Mouse (Mus musculus): ENCODE measurements around the gene Oprd1. TPM values are rescaled to one million over a fixed set of nuclear protein-coding genes. Genes with fewer than 3 reads are reported as not detected.

Gene Oprd1
- polyA plus RNA-seq, 1 experiment, result 0.61 TPM

DNA sequence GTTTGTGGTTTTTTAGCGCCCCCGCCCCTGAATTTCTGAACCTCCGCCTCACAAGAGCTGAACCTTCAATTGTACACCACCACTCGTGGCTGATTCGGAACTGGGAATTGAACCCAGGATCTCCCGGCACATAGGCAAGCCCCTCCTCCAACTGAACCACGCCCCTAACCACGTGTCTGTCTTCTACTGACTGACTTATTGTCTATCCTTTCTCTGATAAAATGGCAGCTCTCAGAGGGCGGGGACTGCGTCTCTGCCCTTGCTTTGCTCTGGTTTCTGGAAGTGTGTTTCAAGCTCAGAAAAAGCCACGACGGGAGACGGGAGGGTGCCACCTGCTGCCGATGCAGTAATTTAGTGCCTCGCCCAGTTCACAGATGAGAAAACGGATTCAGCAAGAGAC lies 10.4 kb downstream of the Oprd1 start:
- Histone ChIP-seq H3K4me3 (ENCODE audit: control insufficient read depth, low read depth, low read length) (peak overlapping the region; percentile 10; the same call in 1 of the 2 replicates), H3K4me1 (ENCODE audit: control insufficient read depth, insufficient read depth, low read length) (peaks cover 5% of the 10 kb centered on the region), H3K27me3 (ENCODE audit: control insufficient read depth, insufficient read depth, low read length) (no peaks in the 10 kb centered on the region), H3K27ac (ENCODE audit: control insufficient read depth, insufficient read depth, low read depth, low read length) (no peak overlapping the region), H3K36me3 (ENCODE audit: control insufficient read depth, insufficient read depth, low read length) (no peaks in the 10 kb centered on the region)
- TF ChIP-seq POLR2A (IDR thresholded peaks at IDR 0.05; ENCODE audit: control insufficient read depth, low read depth, low read length), result no peak
- TF ChIP-seq CTCF (IDR thresholded peaks at IDR 0.05; ENCODE audit: control insufficient read depth, insufficient read depth, insufficient replicate concordance, low read depth, low read length), result no peak

DNA sequence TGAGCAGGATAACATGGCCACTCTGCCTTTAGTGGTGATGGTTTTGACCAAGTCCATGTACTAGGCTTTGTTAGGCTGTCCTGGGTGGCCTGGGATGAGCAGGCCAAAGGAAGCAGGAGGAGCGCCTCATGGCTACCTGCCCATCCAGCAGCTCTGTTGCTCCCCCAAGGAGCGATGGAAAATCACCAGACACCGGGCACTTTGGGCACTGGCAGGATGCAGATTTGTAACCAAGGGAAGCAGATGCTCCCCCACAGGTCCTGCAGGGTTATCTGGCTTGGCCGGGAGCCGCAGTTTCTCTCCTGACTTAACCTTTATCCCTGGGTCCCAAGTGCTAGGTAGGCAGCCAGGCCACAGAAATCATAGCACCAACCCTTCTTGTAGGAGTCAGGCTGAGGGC lies 10.9 kb downstream of the Oprd1 start:
- Histone ChIP-seq H3K4me3 (ENCODE audit: control insufficient read depth, low read depth, low read length) (no peak overlapping the region), H3K36me3 (ENCODE audit: control insufficient read depth, insufficient read depth, low read length) (no peaks in the 10 kb centered on the region), H3K27ac (ENCODE audit: control insufficient read depth, insufficient read depth, low read depth, low read length) (no peak overlapping the region), H3K27me3 (ENCODE audit: control insufficient read depth, insufficient read depth, low read length) (no peaks in the 10 kb centered on the region), H3K4me1 (ENCODE audit: control insufficient read depth, insufficient read depth, low read length) (peaks cover 5% of the 10 kb centered on the region)
- no peak for TF ChIP-seq POLR2A (IDR thresholded peaks at IDR 0.05; ENCODE audit: control insufficient read depth, low read depth, low read length)
- TF ChIP-seq CTCF (IDR thresholded peaks at IDR 0.05; ENCODE audit: control insufficient read depth, insufficient read depth, insufficient replicate concordance, low read depth, low read length), result no peak

DNA sequence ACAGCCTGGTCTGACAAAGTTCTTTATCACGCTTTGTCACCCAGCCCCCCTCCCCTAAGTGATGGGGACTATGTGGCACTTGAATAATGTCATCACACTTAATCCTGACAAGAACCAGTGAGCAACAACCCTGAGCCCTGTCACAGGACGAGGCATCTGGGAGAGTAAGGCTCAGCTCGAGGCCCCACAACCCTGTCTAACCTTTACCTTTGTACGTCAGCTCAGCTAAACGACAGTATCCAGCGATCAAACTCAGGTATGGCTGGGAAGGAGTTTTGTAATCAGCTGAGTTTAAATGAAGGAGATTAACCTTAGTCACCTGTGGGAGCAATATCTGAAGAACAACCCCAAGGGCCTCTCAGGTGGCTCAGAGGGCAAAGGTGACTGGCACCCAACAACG lies 12.0 kb downstream of the Oprd1 start:
- Histone ChIP-seq H3K4me3 (ENCODE audit: control insufficient read depth, low read depth, low read length) (no peak overlapping the region), H3K27ac (ENCODE audit: control insufficient read depth, insufficient read depth, low read depth, low read length) (no peak overlapping the region), H3K36me3 (ENCODE audit: control insufficient read depth, insufficient read depth, low read length) (no peaks in the 10 kb centered on the region), H3K4me1 (ENCODE audit: control insufficient read depth, insufficient read depth, low read length) (peaks cover 5% of the 10 kb centered on the region), H3K27me3 (ENCODE audit: control insufficient read depth, insufficient read depth, low read length) (no peaks in the 10 kb centered on the region)
- TF ChIP-seq CTCF (IDR thresholded peaks at IDR 0.05; ENCODE audit: control insufficient read depth, insufficient read depth, insufficient replicate concordance, low read depth, low read length) (no peak), POLR2A (IDR thresholded peaks at IDR 0.05; ENCODE audit: control insufficient read depth, low read depth, low read length) (no peak)

- Histone ChIP-seq H3K27ac (ENCODE audit: control insufficient read depth, insufficient read depth, low read depth, low read length) (no peak overlapping the region), H3K4me3 (ENCODE audit: control insufficient read depth, low read depth, low read length) (no peak overlapping the region), H3K4me1 (ENCODE audit: control insufficient read depth, insufficient read depth, low read length) (peaks cover 5% of the 10 kb centered on the region), H3K27me3 (ENCODE audit: control insufficient read depth, insufficient read depth, low read length) (no peaks in the 10 kb centered on the region), H3K36me3 (ENCODE audit: control insufficient read depth, insufficient read depth, low read length) (no peaks in the 10 kb centered on the region)
- TF ChIP-seq POLR2A (IDR thresholded peaks at IDR 0.05; ENCODE audit: control insufficient read depth, low read depth, low read length), result no peak
- TF ChIP-seq CTCF (IDR thresholded peaks at IDR 0.05; ENCODE audit: control insufficient read depth, insufficient read depth, insufficient replicate concordance, low read depth, low read length), result no peak
These were observed 12.5 kb downstream of the Oprd1 start for GRCm38 (mm10) chr4:132131790-132132189.

DNA sequence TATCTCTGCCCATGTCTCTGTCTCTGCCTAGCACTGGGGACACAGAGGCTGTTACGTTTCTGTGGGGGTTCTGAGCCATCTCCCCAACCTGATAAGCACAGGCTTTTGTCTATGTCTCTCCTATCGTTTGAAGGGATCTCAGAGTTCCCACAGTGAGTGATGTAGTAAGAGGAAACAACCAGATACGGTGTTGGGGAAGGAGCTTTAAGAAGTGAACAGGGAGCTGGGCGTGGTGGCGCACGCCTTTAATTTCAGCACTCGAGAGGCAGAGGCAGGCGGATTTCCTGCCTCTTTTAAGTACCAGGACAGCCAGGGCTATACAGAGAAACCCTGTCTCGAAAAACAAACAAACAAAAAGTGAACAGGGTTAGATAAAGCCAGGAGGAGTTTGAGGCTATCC lies 13.2 kb downstream of the Oprd1 start:
- Histone ChIP-seq H3K27ac (ENCODE audit: control insufficient read depth, insufficient read depth, low read depth, low read length) (no peak overlapping the region), H3K4me1 (ENCODE audit: control insufficient read depth, insufficient read depth, low read length) (peaks cover 5% of the 10 kb centered on the region), H3K4me3 (ENCODE audit: control insufficient read depth, low read depth, low read length) (no peak overlapping the region), H3K36me3 (ENCODE audit: control insufficient read depth, insufficient read depth, low read length) (no peaks in the 10 kb centered on the region), H3K27me3 (ENCODE audit: control insufficient read depth, insufficient read depth, low read length) (no peaks in the 10 kb centered on the region)
- TF ChIP-seq CTCF (IDR thresholded peaks at IDR 0.05; ENCODE audit: control insufficient read depth, insufficient read depth, insufficient replicate concordance, low read depth, low read length), result no peak

GRCm38 (mm10) chr4:132130645-132131044 lies 13.6 kb downstream of the Oprd1 start:
- peaks cover 5% of the 10 kb centered on the region for H3K4me1 ChIP-seq (ENCODE audit: control insufficient read depth, insufficient read depth, low read length)
- no peaks in the 10 kb centered on the region for H3K27me3 ChIP-seq (ENCODE audit: control insufficient read depth, insufficient read depth, low read length)
- TF ChIP-seq POLR2A (IDR thresholded peaks at IDR 0.05; ENCODE audit: control insufficient read depth, low read depth, low read length), result no peak
- TF ChIP-seq CTCF (IDR thresholded peaks at IDR 0.05; ENCODE audit: control insufficient read depth, insufficient read depth, insufficient replicate concordance, low read depth, low read length), result no peak
- H3K36me3 ChIP-seq (ENCODE audit: control insufficient read depth, insufficient read depth, low read length), result no peaks in the 10 kb centered on the region
- 0 out of 2 replicates have a peak overlapping the region, but pooled peaks have one; percentile 18 for H3K27ac ChIP-seq (ENCODE audit: control insufficient read depth, insufficient read depth, low read depth, low read length)
- 0 out of 2 replicates have a peak overlapping the region, but pooled peaks have one; percentile 2 for H3K4me3 ChIP-seq (ENCODE audit: control insufficient read depth, low read depth, low read length)

GRCm38 (mm10) chr4:132130134-132130533 lies 14.2 kb downstream of the Oprd1 start:
- no peak overlapping the region for H3K27ac ChIP-seq (ENCODE audit: control insufficient read depth, insufficient read depth, low read depth, low read length)
- TF ChIP-seq POLR2A (IDR thresholded peaks at IDR 0.05; ENCODE audit: control insufficient read depth, low read depth, low read length) (no peak), CTCF (IDR thresholded peaks at IDR 0.05; ENCODE audit: control insufficient read depth, insufficient read depth, insufficient replicate concordance, low read depth, low read length) (no peak)

More at GRCm38 (mm10) chr4:132130134-132130533, 14.2 kb downstream of the Oprd1 start:
- H3K4me3 ChIP-seq (ENCODE audit: control insufficient read depth, low read depth, low read length), result no peak overlapping the region
- no peaks in the 10 kb centered on the region for H3K27me3 ChIP-seq (ENCODE audit: control insufficient read depth, insufficient read depth, low read length)
- peaks cover 5% of the 10 kb centered on the region for H3K4me1 ChIP-seq (ENCODE audit: control insufficient read depth, insufficient read depth, low read length)
- H3K36me3 ChIP-seq (ENCODE audit: control insufficient read depth, insufficient read depth, low read length), result no peaks in the 10 kb centered on the region

All from testis, adult 2 months (tissue).